ENCODE assay signal across 8 mouse cellular contexts in the genomic region with DNA sequence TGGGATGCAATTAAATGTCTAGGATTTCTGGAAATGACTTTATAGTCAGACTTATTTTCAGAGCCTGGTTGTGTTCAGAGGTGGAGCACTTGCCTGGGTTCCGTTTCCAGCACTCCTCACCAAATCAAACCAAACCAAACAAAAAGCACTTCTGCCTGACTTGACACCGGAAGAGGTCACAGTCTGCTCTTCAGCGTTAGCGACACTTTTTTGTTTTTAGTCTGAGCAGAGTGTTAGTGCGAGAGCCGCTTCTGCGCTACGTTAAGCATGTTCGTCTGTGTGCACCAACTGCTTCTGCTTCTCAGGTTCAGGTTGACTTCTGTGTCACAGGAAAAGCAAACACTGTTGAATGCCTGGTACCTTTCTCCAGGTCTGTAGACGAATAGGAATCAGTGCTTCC. TPM values are rescaled to one million over a fixed set of nuclear protein-coding genes. Genes with fewer than 3 reads are reported as not detected.
DNase-seq lines count a peak whose midpoint lies in the region; ATAC-seq lines count a peak whose summit lies in the region.

No protein-coding gene starts in this region.

- H3K27ac ChIP-seq in lung, embryonic 15.5 days, result peak overlapping the region; percentile 45
- peak overlapping the region; percentile 90 for H3K27ac ChIP-seq in liver, embryonic 13.5 days
- no peak overlapping the region; the same call in 1 of the 2 replicates for H3K27ac ChIP-seq in hindbrain, embryonic 11.5 days (ENCODE audit: low read depth, low read length)

- peaks cover 82% of the 10 kb centered on the region for H3K4me1 ChIP-seq in lung, embryonic 15.5 days
- peaks cover 87% of the 10 kb centered on the region for H3K4me1 ChIP-seq in liver, embryonic 13.5 days (replicated peaks)
- H3K4me1 ChIP-seq in hindbrain, embryonic 11.5 days (replicated peaks; ENCODE audit: control insufficient read depth, insufficient read depth, low read length), result no peaks in the 10 kb centered on the region

- H3K27me3 ChIP-seq in lung, embryonic 15.5 days, result no peaks in the 10 kb centered on the region
- H3K27me3 ChIP-seq in liver, embryonic 13.5 days, result peaks cover 16% of the 10 kb centered on the region; the same call in 1 of the 2 replicates
- no peaks in the 10 kb centered on the region for H3K27me3 ChIP-seq in hindbrain, embryonic 11.5 days (ENCODE audit: control insufficient read depth, insufficient read depth, low read length)

- H3K4me3 ChIP-seq in lung, embryonic 15.5 days, result no peak overlapping the region
- H3K4me3 ChIP-seq in liver, embryonic 13.5 days (replicated peaks), result no peak overlapping the region
- no peak overlapping the region for H3K4me3 ChIP-seq in hindbrain, embryonic 11.5 days (ENCODE audit: low read depth, low read length)

- H3K9me3 ChIP-seq in lung, embryonic 15.5 days, result no peaks in the 10 kb centered on the region
- H3K9me3 ChIP-seq in liver, embryonic 13.5 days (replicated peaks), result no peaks in the 10 kb centered on the region
- no peaks in the 10 kb centered on the region for H3K9me3 ChIP-seq in hindbrain, embryonic 11.5 days (ENCODE audit: control insufficient read depth, low read length)

- ATAC-seq in lung, embryonic 15.5 days (ENCODE audit: borderline replicate concordance, extremely low read depth, low FRiP score, low TSS enrichment), result no peak
- no peak for ATAC-seq in liver, embryonic 13.5 days (ENCODE audit: low read depth)
- ATAC-seq in hindbrain, embryonic 11.5 days (ENCODE audit: low FRiP score), result no peak

- WGBS in lung, embryonic 15.5 days, result 12% methylated on average over 10 of the region's 10 CpGs
- 24% methylated on average over 10 of the region's 10 CpGs for WGBS in liver, embryonic 13.5 days (ENCODE audit: insufficient replicate concordance)
- 52% methylated on average over 10 of the region's 10 CpGs for WGBS in hindbrain, embryonic 11.5 days

- H3K9ac ChIP-seq in lung, embryonic 15.5 days, result no peak overlapping the region
- H3K9ac ChIP-seq in liver, embryonic 13.5 days, result peak overlapping the region; percentile 30; the same call in 1 of the 2 replicates
- H3K9ac ChIP-seq in hindbrain, embryonic 11.5 days (ENCODE audit: low read depth, low read length), result no peak overlapping the region

- no peaks in the 10 kb centered on the region for H3K36me3 ChIP-seq in lung, embryonic 15.5 days
- no peaks in the 10 kb centered on the region; the same call in 1 of the 2 replicates for H3K36me3 ChIP-seq in liver, embryonic 13.5 days
- no peaks in the 10 kb centered on the region for H3K36me3 ChIP-seq in hindbrain, embryonic 11.5 days (ENCODE audit: control insufficient read depth, insufficient read depth, low read length)

- H3K4me2 ChIP-seq in lung, embryonic 15.5 days, result peak overlapping the region; percentile 19
- peak overlapping the region; percentile 41 for H3K4me2 ChIP-seq in liver, embryonic 13.5 days
- H3K4me2 ChIP-seq in hindbrain, embryonic 11.5 days (replicated peaks; ENCODE audit: low read depth, low read length), result no peak overlapping the region

- DNase-seq in embryo, embryonic 10.5 days (ENCODE audit: low spot score), result peak; percentile 30
- DNase-seq in embryo, embryonic 10 days (ENCODE audit: low spot score), result no peak
- no peak for DNase-seq in lung, postnatal 10 days
- DNase-seq in liver, embryonic 13.5 days, result no peak
- DNase-seq in thymus, postnatal 0 days (ENCODE audit: low spot score), result peak; percentile 68
- DNase-seq in cerebellum, adult 9-10 months, result no peak
- no peak for DNase-seq in hindbrain, embryonic 11.5 days (ENCODE audit: low spot score)

RNA-seq across cellular contexts. Expression of gene Add3, which starts 44.0 kb away (rescaled TPM):
- 106 and 109 TPM in 2 replicates for polyA plus RNA-seq in lung, embryonic 15.5 days (2015; fragmentation: Nextera tagmentation; extraction: Ambion mirVana)
- polyA plus RNA-seq in liver, embryonic 13.5 days (2015; fragmentation: Nextera tagmentation; extraction: Ambion mirVana), result 29.5 and 34.7 TPM in 2 replicates
- 41.5 and 42.7 TPM in 2 replicates for polyA plus RNA-seq in thymus, postnatal 0 days (2015; fragmentation: Nextera tagmentation; extraction: Ambion mirVana)
- polyA plus RNA-seq in hindbrain, embryonic 11.5 days (2014; fragmentation: Nextera tagmentation; extraction: Ambion mirVana), result 46.6 and 51.6 TPM in 2 replicates

Comparison
In these comparisons a context has a peak if more than half of its experiments do, and no peak if none do; other contexts are left out.
1. DNase-seq: peak in embryo, embryonic 10.5 days (single experiment) and thymus, postnatal 0 days (single experiment); none in embryo, embryonic 10 days (single experiment), lung, postnatal 10 days (single experiment), liver, embryonic 13.5 days (single experiment), cerebellum, adult 9-10 months (single experiment) and hindbrain, embryonic 11.5 days (single experiment).